Mouse (Mus musculus): ENCODE measurements around the gene Psrc1.

- TF ChIP-seq CTCF (IDR thresholded peaks at IDR 0.05; ENCODE audit: low read depth, low read length), result no peak
- TF ChIP-seq GATA1 (IDR thresholded peaks at IDR 0.05; ENCODE audit: borderline replicate concordance, low read length), result no peak
- no peak for TF ChIP-seq POLR2AphosphoS5 (IDR thresholded peaks at IDR 0.05; ENCODE audit: insufficient replicate concordance, low read depth, low read length)
- no peak for TF ChIP-seq TAL1 (conservative IDR thresholded peaks at IDR 0.05; ENCODE audit: low read depth, low read length)
- no peak for TF ChIP-seq GATA2 (IDR thresholded peaks at IDR 0.05; ENCODE audit: borderline replicate concordance, low read depth, low read length)
Observed at GRCm38 (mm10) chr3:108425624-108426018, 42.0 kb downstream of the Psrc1 start.

All from G1E (cell line).